Mouse (Mus musculus) right cerebral cortex, postnatal 25 days (tissue): ENCODE results near the gene Rfxank.

Experiments used
- DNase-seq: peaks from one replicate; pipeline ENCODE4 v3.0.0; 2022

Gene Rfxank

DNA sequence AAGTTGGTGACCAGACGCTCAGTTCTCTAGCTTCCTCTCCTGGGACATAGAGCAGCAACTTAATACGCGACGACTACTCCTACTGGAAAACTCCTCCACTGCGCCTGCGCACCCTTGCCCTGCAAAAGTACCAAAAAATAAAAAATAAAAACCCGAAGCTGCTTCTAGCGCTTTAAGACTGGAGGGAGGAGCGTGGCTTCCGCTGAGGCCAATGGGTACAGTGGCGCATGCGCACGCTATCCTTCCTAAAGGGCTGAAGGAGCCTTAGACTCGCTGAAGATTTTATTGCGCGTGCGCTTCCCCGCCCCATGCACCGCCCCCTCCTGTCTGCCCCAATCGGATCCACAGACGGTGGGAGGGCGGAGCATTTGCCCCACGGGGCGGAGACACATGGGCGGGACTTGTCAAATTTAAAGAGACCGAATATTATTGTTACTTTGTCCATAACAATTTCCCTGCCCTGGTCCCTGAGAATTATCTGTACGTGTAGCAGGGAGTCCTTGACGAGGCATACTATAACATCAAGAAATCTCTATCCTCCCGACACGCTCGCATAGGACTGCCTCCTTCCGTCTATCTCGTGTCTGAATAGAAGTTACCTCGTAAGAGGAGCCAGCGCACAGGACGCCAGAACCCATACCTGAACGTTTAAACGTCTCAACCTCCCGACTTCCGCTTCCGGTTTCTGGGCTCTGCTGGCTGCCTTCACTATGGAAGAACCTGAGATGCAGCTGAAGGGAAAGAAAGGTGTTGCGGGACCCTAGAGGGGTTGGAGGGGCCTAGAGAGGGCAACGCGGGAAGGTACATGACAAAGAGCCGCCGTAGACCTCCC, at the start of gene Rfxank, which contains the start of the genes Borcs8 and Mef2b:
TSS of gene Rfxank (minus strand) at position 129 of the 832 bp plus-strand sequence.
TSS of gene Borcs8 (plus strand) at position 474 of the 832 bp plus-strand sequence.
TSS of gene Mef2b (plus strand) at position 686 of the 832 bp plus-strand sequence.
- peak; percentile 98 for DNase-seq

GRCm38 (mm10) chr8:70188707-70189106, 49.8 kb upstream of the Rfxank start:
- no peak for DNase-seq

- no peak for DNase-seq
These were observed 44.2 kb upstream of the Rfxank start for GRCm38 (mm10) chr8:70183194-70183593.

- no peak for DNase-seq
These were observed 42.9 kb upstream of the Rfxank start for GRCm38 (mm10) chr8:70181903-70182252.

DNA sequence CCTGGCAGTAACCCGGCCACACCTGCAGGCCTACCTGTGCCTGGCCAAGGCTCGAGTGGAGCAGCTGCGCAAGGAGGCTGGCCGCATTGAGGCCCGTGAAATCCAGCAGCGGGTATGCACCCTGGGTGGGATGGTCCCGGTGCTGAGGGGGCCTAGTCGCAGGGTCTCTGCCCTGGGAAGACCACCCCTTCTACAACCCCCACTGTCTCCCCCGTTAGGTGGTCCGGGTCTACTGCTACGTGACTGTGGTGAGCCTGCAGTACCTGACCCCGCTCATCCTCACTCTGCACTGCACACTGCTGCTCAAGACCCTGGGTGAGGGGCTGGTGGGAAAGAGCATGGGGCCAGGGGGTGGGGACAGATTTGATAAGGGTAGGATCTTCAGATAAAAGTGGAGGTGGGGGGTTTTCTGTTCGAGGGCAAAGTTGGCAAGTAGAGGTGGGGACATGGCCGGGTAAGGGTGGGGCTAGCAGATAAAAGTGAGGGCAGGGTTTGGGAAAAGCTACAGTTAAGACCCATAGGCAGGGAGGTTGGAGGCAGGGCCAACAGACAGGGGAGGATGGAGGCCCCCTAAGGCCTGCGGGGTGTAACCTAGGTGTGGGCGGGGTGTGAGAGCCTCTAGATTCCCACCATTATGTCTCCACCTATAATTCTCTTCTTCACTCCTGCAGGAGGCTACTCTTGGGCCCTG, 42.4 kb upstream of the Rfxank start:
- no peak for DNase-seq

GRCm38 (mm10) chr8:70179082-70179481, 40.1 kb upstream of the Rfxank start:
- DNase-seq: no peak

GRCm38 (mm10) chr8:70178231-70178630, 39.3 kb upstream of the Rfxank start:
- no peak for DNase-seq

GRCm38 (mm10) chr8:70174079-70174478, 35.1 kb upstream of the Rfxank start:
- DNase-seq: no peak

DNA sequence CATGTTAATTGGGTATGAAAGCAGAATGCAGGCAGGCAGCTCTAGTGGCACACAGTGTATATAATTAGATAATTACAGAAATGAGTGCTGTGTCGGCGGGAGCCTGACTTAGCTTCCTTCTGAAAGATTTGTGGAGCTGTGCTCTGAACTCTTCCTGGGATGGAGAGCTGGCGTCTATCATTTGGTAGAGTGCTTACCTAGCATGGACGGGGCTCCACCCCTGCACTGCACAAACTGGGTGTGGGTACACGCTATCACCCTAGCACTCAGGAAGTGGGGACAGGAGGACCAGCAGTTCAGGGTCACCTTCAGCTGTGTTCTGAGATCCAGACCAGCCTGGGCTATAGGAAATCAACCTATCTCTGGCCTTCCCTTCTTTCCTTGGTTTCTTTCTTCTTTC, 34.4 kb upstream of the Rfxank start:
- DNase-seq: no peak

- DNase-seq: peak; percentile 90
These were observed 33.2 kb upstream of the Rfxank start, which contains the start of gene Tmem161a for GRCm38 (mm10) chr8:70172043-70172681. Tmem161a (plus strand) TSS chr8:70172356.

DNA sequence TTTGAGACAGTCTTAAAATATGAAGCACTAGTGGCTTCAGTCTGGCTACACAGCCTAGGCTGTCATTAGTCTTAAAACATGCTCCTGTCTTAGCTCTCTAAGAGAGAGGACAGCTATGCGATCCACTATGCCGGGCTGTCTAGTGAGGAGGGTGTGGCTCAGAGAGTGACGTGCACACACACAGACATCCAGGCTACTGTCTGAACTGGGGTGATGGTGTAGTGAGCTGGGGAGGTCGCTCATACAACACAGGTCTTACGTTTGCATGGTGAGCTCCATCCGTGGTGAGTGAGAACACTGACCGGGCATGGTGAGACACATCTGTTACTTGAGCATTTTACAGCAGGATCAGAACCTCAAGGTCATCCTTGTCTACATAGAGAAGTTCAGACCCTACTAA, 32.3 kb upstream of the Rfxank start:
- no peak for DNase-seq

DNA sequence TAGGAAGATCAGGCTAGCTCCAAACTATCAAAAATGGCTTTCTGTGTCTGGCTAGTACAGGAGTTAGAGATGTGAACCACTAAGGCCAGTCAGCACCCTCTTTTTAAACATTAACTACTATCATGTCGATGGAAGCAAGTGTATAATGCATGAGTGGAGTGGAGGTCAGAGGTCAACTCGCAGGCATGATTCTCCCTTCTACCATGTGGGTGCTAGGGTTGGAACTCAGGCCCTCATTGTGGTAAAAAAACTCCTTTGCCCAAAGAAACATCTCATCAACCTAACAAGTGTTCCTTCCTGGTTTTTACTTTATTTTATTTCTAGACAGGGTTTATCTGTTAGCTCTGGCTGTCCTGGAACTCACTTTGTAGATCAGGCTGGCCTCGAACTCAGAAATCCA, 31.8 kb upstream of the Rfxank start:
- DNase-seq: no peak

- DNase-seq: no peak
These were observed 31.2 kb upstream of the Rfxank start for GRCm38 (mm10) chr8:70170116-70170515.

- peak; percentile 33 for DNase-seq
These were observed 27.7 kb upstream of the Rfxank start for GRCm38 (mm10) chr8:70166504-70167110.

- no peak for DNase-seq
These were observed 24.4 kb upstream of the Rfxank start for GRCm38 (mm10) chr8:70163316-70163715.

- no peak for DNase-seq
These were observed 21.1 kb upstream of the Rfxank start for GRCm38 (mm10) chr8:70160015-70160414.

GRCm38 (mm10) chr8:70159211-70159610, 20.3 kb upstream of the Rfxank start:
- DNase-seq: no peak

- peak; percentile 79 for DNase-seq
These were observed 19.3 kb upstream of the Rfxank start for GRCm38 (mm10) chr8:70158069-70158853.

DNA sequence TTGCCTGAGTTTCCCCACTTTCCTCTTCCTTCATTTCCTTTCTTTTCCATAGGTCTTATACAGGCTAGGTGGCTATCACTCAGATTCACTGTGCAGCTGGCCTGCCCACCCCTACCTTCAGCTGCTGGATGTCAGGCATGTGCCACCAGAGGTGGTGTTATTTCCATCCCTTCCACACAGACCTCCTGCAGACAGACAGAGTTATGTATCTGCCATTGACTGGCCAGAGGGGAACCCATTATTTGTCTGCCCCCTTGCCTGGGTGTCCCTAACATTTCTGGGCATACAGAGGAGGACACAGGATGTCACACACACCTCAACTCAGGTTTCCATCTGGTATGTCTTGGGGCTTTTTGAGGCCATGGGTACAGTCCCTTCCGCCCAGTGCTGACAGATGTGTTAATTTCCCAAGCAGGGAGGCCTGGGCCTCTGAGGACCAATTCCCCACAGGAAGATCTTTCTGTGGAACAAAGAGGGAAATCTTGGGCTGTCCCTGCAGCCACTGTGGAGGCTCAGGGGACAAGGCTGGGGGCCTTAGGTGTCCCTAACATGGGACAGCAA, 18.4 kb upstream of the Rfxank start:
- DNase-seq: no peak

DNA sequence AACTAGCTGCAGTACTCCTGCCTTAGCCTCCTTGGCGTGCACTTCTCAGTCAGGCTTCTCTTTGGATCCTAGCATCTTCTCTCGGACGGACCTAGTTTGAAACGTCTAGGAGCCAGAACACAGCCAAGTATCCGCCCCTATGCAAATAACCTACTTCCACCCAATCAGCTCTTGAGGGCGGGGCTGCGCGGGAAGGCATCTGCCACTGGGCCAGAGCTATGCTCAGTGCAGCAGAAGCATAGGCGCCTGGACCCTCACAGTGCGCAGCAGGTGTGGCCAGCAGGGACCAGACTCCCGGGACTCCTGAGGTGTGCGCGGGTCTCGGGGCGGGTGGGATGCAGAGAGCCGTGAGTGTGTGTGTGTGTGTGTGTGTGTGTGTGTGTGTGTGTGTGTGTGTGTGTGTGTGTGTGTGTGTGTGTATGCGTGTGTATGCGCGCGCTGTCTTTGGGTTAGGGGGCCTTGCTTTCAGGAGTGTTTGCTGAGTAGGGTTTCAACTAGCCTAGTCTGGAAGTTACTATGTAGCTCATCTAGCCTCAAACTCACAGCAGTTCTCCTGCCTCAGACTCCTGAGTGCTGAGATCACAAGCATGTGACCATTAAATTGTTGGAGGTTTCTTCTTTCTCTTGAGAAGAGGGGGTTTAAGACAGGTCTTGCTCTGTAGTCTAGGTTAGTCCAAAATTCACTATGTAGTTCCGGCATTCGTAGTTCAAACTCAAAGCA, 13.7 kb upstream of the Rfxank start:
- DNase-seq: peak; percentile 61

DNA sequence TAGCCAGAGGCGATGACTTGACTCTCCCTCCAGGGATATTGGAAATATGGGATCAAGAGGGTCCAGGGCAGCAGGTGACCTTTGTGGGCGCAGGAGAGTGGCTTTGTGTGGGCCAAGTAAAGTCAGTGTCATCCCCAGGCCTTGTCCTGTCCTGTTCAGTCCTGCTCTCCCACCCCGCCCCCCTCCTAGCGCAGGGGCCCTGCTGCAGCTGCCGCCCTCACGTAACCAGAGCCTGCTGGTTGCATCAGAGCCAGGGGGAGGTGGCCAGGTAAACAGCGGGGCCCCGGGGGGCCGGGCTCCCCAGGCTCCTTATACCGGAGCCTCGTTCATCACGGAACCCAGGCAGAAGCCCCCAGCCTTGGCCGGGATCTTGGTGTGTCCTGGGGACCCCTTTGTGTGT, 11.2 kb upstream of the Rfxank start:
- no peak for DNase-seq
